In the genomic region with DNA sequence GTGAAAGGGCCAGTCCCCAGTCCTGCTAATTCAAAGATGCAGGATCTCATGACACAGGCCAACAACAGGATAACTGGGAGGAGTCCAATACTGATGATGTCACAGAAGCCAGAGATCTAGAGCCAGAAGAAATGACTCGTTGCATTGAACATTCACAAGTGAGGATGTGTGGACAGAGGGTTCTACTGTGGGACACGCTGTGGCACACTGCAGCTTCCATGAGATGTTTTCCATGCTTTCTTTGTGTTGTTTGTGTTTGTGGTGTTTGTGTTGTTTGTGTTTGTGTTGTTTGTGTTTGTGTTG, we compare ENCODE assay signal across 12 mouse cellular contexts. TPM values are rescaled to one million over a fixed set of nuclear protein-coding genes. Genes with fewer than 3 reads are reported as not detected.
DNase-seq lines count a peak whose midpoint lies in the region; ATAC-seq and TF ChIP-seq lines count a peak whose summit lies in the region.
"Had no signal": no experiment of that assay in that cellular context is flagged by ENCODE, and none has a peak within 500 bp of the region (broad histone marks: within the 10 kb centered on the region; RNA-seq: fewer than 3 reads in every experiment).

No protein-coding gene starts in this region.

- H3K27ac ChIP-seq in embryonic facial prominence, embryonic 11.5 days (replicated peaks; ENCODE audit: low read depth, low read length), result no peak overlapping the region
- no peak overlapping the region for H3K27ac ChIP-seq in embryonic facial prominence, embryonic 10.5 days (replicated peaks)
- H3K27ac ChIP-seq in intestine, embryonic 16.5 days (ENCODE audit: low read length), result no peak overlapping the region
- H3K27ac ChIP-seq in intestine, embryonic 15.5 days, result no peak overlapping the region
- no peak overlapping the region for H3K27ac ChIP-seq in embryonic facial prominence, embryonic 14.5 days (replicated peaks; ENCODE audit: low read depth, low read length)
- H3K27ac ChIP-seq in liver, postnatal 0 days (ENCODE audit: low read depth), result peak overlapping the region; percentile 50
- H3K27ac ChIP-seq: limb, embryonic 13.5 days; midbrain, embryonic 10.5 days had no signal

- no peak for TF ChIP-seq CTCF in liver, postnatal 0 days (IDR thresholded peaks at IDR 0.05; ENCODE audit: low read depth)

- no peak for TF ChIP-seq EP300 in liver, postnatal 0 days (IDR thresholded peaks at IDR 0.05; ENCODE audit: low read depth)

- H3K36me3 ChIP-seq in embryonic facial prominence, embryonic 11.5 days (replicated peaks; ENCODE audit: control insufficient read depth, insufficient read depth, low read depth, low read length), result no peaks in the 10 kb centered on the region
- H3K36me3 ChIP-seq in embryonic facial prominence, embryonic 10.5 days (replicated peaks), result no peaks in the 10 kb centered on the region
- H3K36me3 ChIP-seq in intestine, embryonic 16.5 days (ENCODE audit: control insufficient read depth, insufficient read depth, low read length), result no peaks in the 10 kb centered on the region
- no peaks in the 10 kb centered on the region for H3K36me3 ChIP-seq in intestine, embryonic 15.5 days
- H3K36me3 ChIP-seq in embryonic facial prominence, embryonic 14.5 days (ENCODE audit: control insufficient read depth, insufficient read depth, low read length), result no peaks in the 10 kb centered on the region
- H3K36me3 ChIP-seq in liver, postnatal 0 days (replicated peaks; ENCODE audit: insufficient read depth, low read length), result no peaks in the 10 kb centered on the region
- H3K36me3 ChIP-seq: limb, embryonic 13.5 days; midbrain, embryonic 10.5 days had no signal

- no peak overlapping the region for H3K4me3 ChIP-seq in embryonic facial prominence, embryonic 11.5 days (ENCODE audit: low read depth, low read length)
- no peak overlapping the region for H3K4me3 ChIP-seq in embryonic facial prominence, embryonic 10.5 days
- H3K4me3 ChIP-seq in intestine, embryonic 16.5 days (ENCODE audit: low read length), result no peak overlapping the region
- H3K4me3 ChIP-seq in intestine, embryonic 15.5 days (replicated peaks), result no peak overlapping the region
- no peak overlapping the region for H3K4me3 ChIP-seq in embryonic facial prominence, embryonic 14.5 days (ENCODE audit: low read depth, low read length)
- H3K4me3 ChIP-seq in liver, postnatal 0 days (ENCODE audit: low read depth, low read length), result no peak overlapping the region
- H3K4me3 ChIP-seq: limb, embryonic 13.5 days; midbrain, embryonic 10.5 days had no signal

- H3K9ac ChIP-seq in embryonic facial prominence, embryonic 11.5 days (replicated peaks; ENCODE audit: low read length), result no peak overlapping the region
- H3K9ac ChIP-seq in intestine, embryonic 16.5 days (ENCODE audit: low read depth, low read length), result no peak overlapping the region
- no peak overlapping the region for H3K9ac ChIP-seq in intestine, embryonic 15.5 days
- H3K9ac ChIP-seq in embryonic facial prominence, embryonic 14.5 days (ENCODE audit: low read depth, low read length), result no peak overlapping the region
- H3K9ac ChIP-seq in liver, postnatal 0 days (replicated peaks), result no peak overlapping the region
- H3K9ac ChIP-seq: limb, embryonic 13.5 days had no signal

- no peaks in the 10 kb centered on the region for H3K4me1 ChIP-seq in embryonic facial prominence, embryonic 11.5 days (ENCODE audit: control insufficient read depth, insufficient read depth, low read length)
- H3K4me1 ChIP-seq in embryonic facial prominence, embryonic 10.5 days, result peaks cover 5% of the 10 kb centered on the region
- H3K4me1 ChIP-seq in intestine, embryonic 16.5 days (ENCODE audit: control insufficient read depth, insufficient read depth, low read length), result peaks cover 8% of the 10 kb centered on the region; the same call in 1 of the 2 replicates
- H3K4me1 ChIP-seq in intestine, embryonic 15.5 days (replicated peaks), result no peaks in the 10 kb centered on the region
- no peaks in the 10 kb centered on the region for H3K4me1 ChIP-seq in embryonic facial prominence, embryonic 14.5 days (ENCODE audit: control insufficient read depth, insufficient read depth, low read length)
- H3K4me1 ChIP-seq in liver, postnatal 0 days (ENCODE audit: insufficient read depth), result peaks cover 30% of the 10 kb centered on the region
- H3K4me1 ChIP-seq: limb, embryonic 13.5 days had no signal

- 0 out of 2 replicates have a peak, but pooled peaks have one; percentile 46 for ATAC-seq in embryonic facial prominence, embryonic 11.5 days (replicated peaks; ENCODE audit: insufficient number of reproducible peaks, low FRiP score, low TSS enrichment, low read depth)
- ATAC-seq in intestine, embryonic 16.5 days, result peak; percentile 21; the same call in 1 of the 2 replicates
- ATAC-seq in intestine, embryonic 15.5 days, result no peak; the same call in 1 of the 2 replicates
- ATAC-seq in embryonic facial prominence, embryonic 14.5 days (ENCODE audit: low read depth), result 0 out of 2 replicates have a peak, but pooled peaks have one; percentile 41
- peak; percentile 57 for ATAC-seq in liver, postnatal 0 days

- no peaks in the 10 kb centered on the region for H3K27me3 ChIP-seq in embryonic facial prominence, embryonic 11.5 days (ENCODE audit: control insufficient read depth, insufficient read depth, low read length)
- H3K27me3 ChIP-seq in embryonic facial prominence, embryonic 10.5 days (replicated peaks; ENCODE audit: low read depth, poor library complexity, severe bottlenecking), result no peaks in the 10 kb centered on the region
- no peaks in the 10 kb centered on the region for H3K27me3 ChIP-seq in intestine, embryonic 16.5 days (replicated peaks; ENCODE audit: control insufficient read depth, insufficient read depth, low read length)
- no peaks in the 10 kb centered on the region for H3K27me3 ChIP-seq in intestine, embryonic 15.5 days (replicated peaks)
- H3K27me3 ChIP-seq in embryonic facial prominence, embryonic 14.5 days (replicated peaks; ENCODE audit: control insufficient read depth, insufficient read depth, low read length), result no peaks in the 10 kb centered on the region
- H3K27me3 ChIP-seq in liver, postnatal 0 days (ENCODE audit: insufficient read depth, low read length), result no peaks in the 10 kb centered on the region
- H3K27me3 ChIP-seq: limb, embryonic 13.5 days had no signal

- H3K9me3 ChIP-seq in embryonic facial prominence, embryonic 11.5 days (replicated peaks; ENCODE audit: control insufficient read depth, low read length), result no peaks in the 10 kb centered on the region
- no peaks in the 10 kb centered on the region for H3K9me3 ChIP-seq in embryonic facial prominence, embryonic 10.5 days
- no peaks in the 10 kb centered on the region for H3K9me3 ChIP-seq in intestine, embryonic 16.5 days (ENCODE audit: control insufficient read depth, low read length)
- no peaks in the 10 kb centered on the region for H3K9me3 ChIP-seq in intestine, embryonic 15.5 days
- H3K9me3 ChIP-seq in embryonic facial prominence, embryonic 14.5 days (ENCODE audit: control insufficient read depth, low read length), result no peaks in the 10 kb centered on the region
- H3K9me3 ChIP-seq in liver, postnatal 0 days (ENCODE audit: low read length), result no peaks in the 10 kb centered on the region
- H3K9me3 ChIP-seq: limb, embryonic 13.5 days; midbrain, embryonic 10.5 days had no signal

- no peak for DNase-seq in embryonic facial prominence, embryonic 11.5 days (ENCODE audit: low spot score)
- no peak for DNase-seq in embryonic facial prominence, embryonic 10.5 days (ENCODE audit: low spot score)
- no peak for DNase-seq in embryonic facial prominence, embryonic 14.5 days (ENCODE audit: low spot score)
- no peak for DNase-seq in liver, postnatal 0 days
- no peak for DNase-seq in urinary bladder, postnatal 25 days (ENCODE audit: low spot score)
- DNase-seq in layer of hippocampus, adult 9-11 months, result no peak

- no peak overlapping the region for H3K4me2 ChIP-seq in embryonic facial prominence, embryonic 11.5 days (ENCODE audit: low read depth, low read length)
- H3K4me2 ChIP-seq in intestine, embryonic 16.5 days (ENCODE audit: low read depth, low read length), result no peak overlapping the region
- no peak overlapping the region for H3K4me2 ChIP-seq in intestine, embryonic 15.5 days (replicated peaks)
- H3K4me2 ChIP-seq in embryonic facial prominence, embryonic 14.5 days (ENCODE audit: low read depth, low read length), result no peak overlapping the region
- no peak overlapping the region for H3K4me2 ChIP-seq in liver, postnatal 0 days (ENCODE audit: low read depth, low read length)
- H3K4me2 ChIP-seq: limb, embryonic 13.5 days had no signal

- WGBS in embryonic facial prominence, embryonic 11.5 days, result 72% methylated on average over 2 of the region's 2 CpGs
- 68% methylated on average over 2 of the region's 2 CpGs for WGBS in embryonic facial prominence, embryonic 10.5 days
- 42% methylated on average over 2 of the region's 2 CpGs for WGBS in intestine, embryonic 16.5 days
- 58% methylated on average over 2 of the region's 2 CpGs for WGBS in intestine, embryonic 15.5 days
- 59% methylated on average over 2 of the region's 2 CpGs for WGBS in embryonic facial prominence, embryonic 14.5 days
- 47% methylated on average over 2 of the region's 2 CpGs for WGBS in liver, postnatal 0 days (ENCODE audit: insufficient replicate concordance)

RNA-seq across cellular contexts. Expression of a gene that starts 39.1 kb away (rescaled TPM):
- 110 and 117 TPM in 2 replicates for polyA plus RNA-seq in embryonic facial prominence, embryonic 11.5 days (2014; fragmentation: Nextera tagmentation; extraction: Ambion mirVana)
- polyA plus RNA-seq in embryonic facial prominence, embryonic 10.5 days (2016; fragmentation: Nextera tagmentation; extraction: Ambion mirVana), result 91.4 and 99.3 TPM in 2 replicates
- polyA plus RNA-seq in intestine, embryonic 16.5 days (2015; fragmentation: Nextera tagmentation; extraction: Ambion mirVana), result 74.2 and 76.7 TPM in 2 replicates
- 69.0 and 75.7 TPM in 2 replicates for polyA plus RNA-seq in intestine, embryonic 15.5 days (2015; fragmentation: Nextera tagmentation; extraction: Ambion mirVana)
- 69.6 and 76.1 TPM in 2 replicates for polyA plus RNA-seq in embryonic facial prominence, embryonic 14.5 days (2014; fragmentation: Nextera tagmentation; extraction: Ambion mirVana)
- 30.5 and 31.5 TPM in 2 replicates for polyA plus RNA-seq in liver, postnatal 0 days (2015; fragmentation: Nextera tagmentation; extraction: Ambion mirVana)

RNA-seq across cellular contexts. Expression of a gene that starts 42.7 kb away (rescaled TPM):
- 0.42 and 1.2 TPM in 2 replicates for polyA plus RNA-seq in embryonic facial prominence, embryonic 11.5 days (2014; fragmentation: Nextera tagmentation; extraction: Ambion mirVana)
- polyA plus RNA-seq in embryonic facial prominence, embryonic 10.5 days (2016; fragmentation: Nextera tagmentation; extraction: Ambion mirVana), result 0.44 and 1.2 TPM in 2 replicates
- polyA plus RNA-seq in intestine, embryonic 16.5 days (2015; fragmentation: Nextera tagmentation; extraction: Ambion mirVana), result 0.22 and 0.87 TPM in 2 replicates
- 0.20 and 0.39 TPM in 2 replicates for polyA plus RNA-seq in intestine, embryonic 15.5 days (2015; fragmentation: Nextera tagmentation; extraction: Ambion mirVana)
- 3.3 and 4.7 TPM in 2 replicates for polyA plus RNA-seq in embryonic facial prominence, embryonic 14.5 days (2014; fragmentation: Nextera tagmentation; extraction: Ambion mirVana)
- 0.19 and 0.23 TPM in 2 replicates for polyA plus RNA-seq in liver, postnatal 0 days (2015; fragmentation: Nextera tagmentation; extraction: Ambion mirVana)

RNA-seq across cellular contexts. Expression of a gene that starts 47.6 kb away (rescaled TPM):
- 0.53 and 0.81 TPM in 2 replicates for polyA plus RNA-seq in embryonic facial prominence, embryonic 11.5 days (2014; fragmentation: Nextera tagmentation; extraction: Ambion mirVana)
- polyA plus RNA-seq in embryonic facial prominence, embryonic 10.5 days (2016; fragmentation: Nextera tagmentation; extraction: Ambion mirVana), result 0.85 and 1.0 TPM in 2 replicates
- polyA plus RNA-seq in intestine, embryonic 16.5 days (2015; fragmentation: Nextera tagmentation; extraction: Ambion mirVana), result 0.47 and 0.71 TPM in 2 replicates
- polyA plus RNA-seq in intestine, embryonic 15.5 days (2015; fragmentation: Nextera tagmentation; extraction: Ambion mirVana), result 0.68 TPM in 1 of 2 replicates, not detected in the other
- 0.49 and 0.63 TPM in 2 replicates for polyA plus RNA-seq in embryonic facial prominence, embryonic 14.5 days (2014; fragmentation: Nextera tagmentation; extraction: Ambion mirVana)
- polyA plus RNA-seq in liver, postnatal 0 days (2015; fragmentation: Nextera tagmentation; extraction: Ambion mirVana), result 0.19 TPM in 1 of 2 replicates, not detected in the other
- polyA plus RNA-seq: adrenal gland, adult 2 months had no signal

RNA-seq across cellular contexts. Expression of a gene that starts 50.9 kb away (rescaled TPM):
- not detected in 2 replicates for polyA plus RNA-seq in embryonic facial prominence, embryonic 11.5 days (2014; fragmentation: Nextera tagmentation; extraction: Ambion mirVana)
- polyA plus RNA-seq in embryonic facial prominence, embryonic 10.5 days (2016; fragmentation: Nextera tagmentation; extraction: Ambion mirVana), result not detected in 2 replicates
- polyA plus RNA-seq in intestine, embryonic 16.5 days (2015; fragmentation: Nextera tagmentation; extraction: Ambion mirVana), result not detected in 2 replicates
- polyA plus RNA-seq in intestine, embryonic 15.5 days (2015; fragmentation: Nextera tagmentation; extraction: Ambion mirVana), result not detected in 2 replicates
- 0.34 and 1.1 TPM in 2 replicates for polyA plus RNA-seq in embryonic facial prominence, embryonic 14.5 days (2014; fragmentation: Nextera tagmentation; extraction: Ambion mirVana)
- polyA plus RNA-seq in liver, postnatal 0 days (2015; fragmentation: Nextera tagmentation; extraction: Ambion mirVana), result not detected in 2 replicates
- polyA plus RNA-seq: adrenal gland, adult 2 months; limb, embryonic 13.5 days; midbrain, embryonic 10.5 days; testis, adult 2 months had no signal
